8 mouse cellular contexts compared by ENCODE assay signal in the genomic region with DNA sequence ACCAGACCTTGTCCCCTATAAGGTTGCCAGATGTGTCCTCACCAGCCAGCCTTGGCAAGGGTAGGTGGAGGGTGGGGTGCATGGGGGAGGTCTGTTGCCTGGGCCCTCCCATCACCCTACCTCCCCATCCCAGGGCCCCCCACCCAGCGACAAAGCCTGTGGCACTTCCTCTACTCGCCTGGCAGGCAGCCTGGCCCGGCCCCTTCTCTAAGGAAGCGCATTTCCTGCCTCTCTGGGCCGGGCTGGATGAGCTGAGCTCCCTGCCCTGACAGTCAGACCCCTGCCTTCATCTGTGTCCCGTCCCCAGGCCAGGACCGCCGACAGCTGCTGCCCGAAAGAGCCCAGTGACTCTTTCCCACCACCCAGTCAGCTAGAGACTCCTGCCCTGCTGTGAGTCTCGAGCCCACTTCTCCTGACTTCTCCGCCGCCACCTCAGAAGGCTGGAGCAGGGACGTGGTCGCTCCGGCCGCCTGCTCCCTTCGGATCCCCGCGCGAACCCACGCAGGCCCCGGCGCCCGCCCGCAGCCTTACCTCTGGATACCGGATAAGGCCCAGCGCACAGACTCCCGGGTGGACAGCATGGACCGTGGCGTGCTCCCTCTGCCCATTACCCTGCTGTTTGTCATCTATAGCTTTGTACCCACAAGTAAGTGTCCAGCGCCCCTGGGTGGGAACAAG. TPM values are rescaled to one million over a fixed set of nuclear protein-coding genes. Genes with fewer than 3 reads are reported as not detected.
DNase-seq lines count a peak whose midpoint lies in the region; ATAC-seq and TF ChIP-seq lines count a peak whose summit lies in the region.

TSS of gene Eng (plus strand) at position 217 of the 678 bp plus-strand sequence.

- H3K4me1 ChIP-seq in forebrain, embryonic 14.5 days (ENCODE audit: control insufficient read depth, insufficient read depth, low read length), result no peaks in the 10 kb centered on the region
- H3K4me1 ChIP-seq in lung, postnatal 0 days (ENCODE audit: insufficient read depth, low read depth, low read length), result peaks cover 13% of the 10 kb centered on the region; the same call in 1 of the 2 replicates
- H3K4me1 ChIP-seq in stomach, embryonic 14.5 days (ENCODE audit: control insufficient read depth, insufficient read depth, low read length), result peaks cover 4% of the 10 kb centered on the region; the same call in 1 of the 2 replicates

- DNase-seq in layer of hippocampus, adult 2 months (ENCODE audit: low spot score in 2 of 2), result no peak
- no peak for DNase-seq in layer of hippocampus, adult 9-11 months
- no peak for DNase-seq in forebrain, embryonic 14.5 days (ENCODE audit: low spot score)
- DNase-seq in heart, postnatal 36 days, result peak; percentile 85
- peak in 1 of 2 experiments; percentile 42 for DNase-seq in layer of hippocampus, postnatal 10 days (ENCODE audit: low spot score in 2 of 2)
- DNase-seq in lung, postnatal 0 days (ENCODE audit: low spot score), result peak; percentile 76
- DNase-seq in frontal cortex, postnatal 14 days (ENCODE audit: low spot score in 2 of 2), result no peak

- H3K4me3 ChIP-seq in layer of hippocampus, adult 2 months, result peak within 1 kb of the TSS; percentile 51
- H3K4me3 ChIP-seq in forebrain, embryonic 14.5 days (ENCODE audit: low read depth, low read length), result no peak within 1 kb of the TSS
- H3K4me3 ChIP-seq in lung, postnatal 0 days (ENCODE audit: low read depth, low read length), result peak within 1 kb of the TSS; percentile 51
- H3K4me3 ChIP-seq in stomach, embryonic 14.5 days (ENCODE audit: low read depth, low read length), result peak within 1 kb of the TSS; percentile 29

- intact Hi-C loops in heart, postnatal 36 days (cut with DNase I), result loop anchor here (1.0 kb wide), 1 partner anchor 12 kb away; no protein-coding TSS in a partner anchor

- peak within 1 kb of the TSS; percentile 85 for H3K27ac ChIP-seq in layer of hippocampus, adult 2 months
- no peak within 1 kb of the TSS for H3K27ac ChIP-seq in forebrain, embryonic 14.5 days (ENCODE audit: low read depth, low read length)
- peak within 1 kb of the TSS; percentile 91 for H3K27ac ChIP-seq in lung, postnatal 0 days (ENCODE audit: low read length)
- H3K27ac ChIP-seq in stomach, embryonic 14.5 days (ENCODE audit: low read length), result peak within 1 kb of the TSS; percentile 82

- H3K9ac ChIP-seq in forebrain, embryonic 14.5 days (ENCODE audit: low read length), result no peak within 1 kb of the TSS
- peak within 1 kb of the TSS; percentile 81 for H3K9ac ChIP-seq in lung, postnatal 0 days (replicated peaks; ENCODE audit: low read depth)
- peak within 1 kb of the TSS; percentile 28; the same call in 1 of the 2 replicates for H3K9ac ChIP-seq in stomach, embryonic 14.5 days (replicated peaks; ENCODE audit: low read depth, low read length)

- 73% methylated on average over 31 of the region's 31 CpGs for WGBS in forebrain, embryonic 14.5 days
- 35% methylated on average over 31 of the region's 31 CpGs for WGBS in lung, postnatal 0 days
- WGBS in stomach, embryonic 14.5 days, result 48% methylated on average over 31 of the region's 31 CpGs

- H3K9me3 ChIP-seq in forebrain, embryonic 14.5 days (replicated peaks; ENCODE audit: control insufficient read depth, low read length), result no peaks in the 10 kb centered on the region
- no peaks in the 10 kb centered on the region for H3K9me3 ChIP-seq in lung, postnatal 0 days (ENCODE audit: low read length)
- H3K9me3 ChIP-seq in stomach, embryonic 14.5 days (ENCODE audit: control insufficient read depth, low read depth, low read length), result no peaks in the 10 kb centered on the region

- no peaks in the 10 kb centered on the region for H3K27me3 ChIP-seq in forebrain, embryonic 14.5 days (replicated peaks; ENCODE audit: control insufficient read depth, insufficient read depth, low read length)
- H3K27me3 ChIP-seq in lung, postnatal 0 days (replicated peaks; ENCODE audit: insufficient read depth, low read length), result no peaks in the 10 kb centered on the region
- no peaks in the 10 kb centered on the region for H3K27me3 ChIP-seq in stomach, embryonic 14.5 days (ENCODE audit: control insufficient read depth, insufficient read depth, low read length)

- H3K4me2 ChIP-seq in forebrain, embryonic 14.5 days (ENCODE audit: low read length), result no peak within 1 kb of the TSS
- peak within 1 kb of the TSS; percentile 53 for H3K4me2 ChIP-seq in lung, postnatal 0 days (replicated peaks; ENCODE audit: low read depth, low read length)
- peak within 1 kb of the TSS; percentile 31 for H3K4me2 ChIP-seq in stomach, embryonic 14.5 days (replicated peaks; ENCODE audit: low read depth, low read length)

- TF ChIP-seq EP300 in lung, postnatal 0 days (IDR thresholded peaks at IDR 0.05), result peak; percentile 55; the same call in 1 of the 2 replicates

- no peak for TF ChIP-seq CTCF in layer of hippocampus, adult 2 months (conservative IDR thresholded peaks at IDR 0.05)
- TF ChIP-seq CTCF in lung, postnatal 0 days (IDR thresholded peaks at IDR 0.05), result no peak

- ATAC-seq in forebrain, embryonic 14.5 days, result no peak
- peak; percentile 89 for ATAC-seq in lung, postnatal 0 days
- 0 out of 2 replicates have a peak, but pooled peaks have one; percentile 31 for ATAC-seq in stomach, embryonic 14.5 days (ENCODE audit: insufficient number of reproducible peaks, insufficient read depth, low FRiP score, low read depth)

- H3K36me3 ChIP-seq in forebrain, embryonic 14.5 days (ENCODE audit: control insufficient read depth, insufficient read depth, low read length), result no peaks in the 10 kb centered on the region
- H3K36me3 ChIP-seq in lung, postnatal 0 days (ENCODE audit: insufficient read depth, low read length), result no peaks in the 10 kb centered on the region
- H3K36me3 ChIP-seq in stomach, embryonic 14.5 days (ENCODE audit: control insufficient read depth, insufficient read depth, low read length), result no peaks in the 10 kb centered on the region

RNA-seq across cellular contexts. Expression of gene Eng, which starts in this region (rescaled TPM):
- 10 to 100 TPM; 16.4 to 19.7 TPM for total RNA-seq in layer of hippocampus, adult 2 months (2021)
- 15.0 and 23.1 TPM in 2 replicates for polyA plus RNA-seq in forebrain, embryonic 14.5 days (2014; fragmentation: Nextera tagmentation; extraction: Ambion mirVana)
- 100 to 1,000 TPM; 123 to 136 TPM for total RNA-seq in heart, postnatal 36 days (2021)
- 10 to 100 TPM; 25.9 to 28.2 TPM for total RNA-seq in layer of hippocampus, postnatal 10 days (2021)
- 118 and 130 TPM in 2 replicates for polyA plus RNA-seq in lung, postnatal 0 days (2015; fragmentation: Nextera tagmentation; extraction: Ambion mirVana)
- polyA plus RNA-seq in stomach, embryonic 14.5 days (2014; fragmentation: Nextera tagmentation; extraction: Ambion mirVana), result 49.1 and 54.5 TPM in 2 replicates

Comparison
In these comparisons a context has a peak if more than half of its experiments do, and no peak if none do; other contexts are left out.
1. RNA of gene Eng (total RNA-seq): 123 to 136 TPM in heart, postnatal 36 days; 25.9 to 28.2 TPM in layer of hippocampus, postnatal 10 days and 16.4 to 19.7 TPM in layer of hippocampus, adult 2 months; every median in the first group is over 4 times any median in the second.
2. DNase-seq: peak in heart, postnatal 36 days (2 of 2) and lung, postnatal 0 days (single experiment); none in layer of hippocampus, adult 2 months (0 of 2), layer of hippocampus, adult 9-11 months (single experiment), forebrain, embryonic 14.5 days (single experiment) and frontal cortex, postnatal 14 days (0 of 2).